Mouse (Mus musculus): ENCODE measurements around the gene Mroh3.

Gene Mroh3

DNA sequence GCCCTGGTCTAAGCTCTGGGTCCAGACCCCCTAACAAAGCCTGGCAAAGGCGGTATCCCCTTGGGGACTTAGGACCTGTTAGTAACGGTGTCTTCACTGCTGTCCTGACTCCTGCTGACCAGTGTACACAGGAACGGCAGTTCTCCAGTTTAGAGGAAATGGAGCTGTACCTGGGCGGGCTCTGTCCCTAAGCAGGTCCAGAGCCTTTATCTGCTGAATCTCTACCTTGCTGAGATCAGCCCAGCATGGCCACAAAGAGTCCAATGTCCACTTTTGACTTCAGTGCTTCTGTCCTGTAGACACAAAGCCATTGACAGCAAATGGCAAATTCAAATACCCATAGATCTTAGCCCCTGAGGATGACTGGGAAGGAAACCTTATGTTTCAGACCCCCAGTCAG lies 55.7 kb downstream of the Mroh3 start:
- no peak for DNase-seq (ENCODE audit: low spot score in 2 of 2)

DNA sequence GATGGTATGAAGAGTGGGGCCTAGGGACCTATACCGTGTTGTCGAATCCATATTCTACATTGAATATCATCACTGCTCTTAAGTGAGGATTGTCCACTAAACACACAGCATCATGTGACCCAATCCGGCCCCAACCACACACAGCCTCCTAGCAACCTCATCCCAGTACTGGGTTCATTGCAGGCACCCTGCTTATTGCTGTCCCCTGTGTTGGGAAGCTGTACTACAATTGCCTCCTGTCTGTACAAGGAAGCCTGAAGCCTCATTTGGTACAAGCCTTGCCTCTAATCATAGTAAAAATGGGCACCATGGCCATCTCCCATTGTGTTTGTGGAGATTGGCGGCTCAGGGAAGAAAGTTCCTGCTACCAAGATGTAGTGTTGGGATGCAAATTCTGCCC lies 56.3 kb downstream of the Mroh3 start:
- no peak for DNase-seq (ENCODE audit: low spot score in 2 of 2)

DNA sequence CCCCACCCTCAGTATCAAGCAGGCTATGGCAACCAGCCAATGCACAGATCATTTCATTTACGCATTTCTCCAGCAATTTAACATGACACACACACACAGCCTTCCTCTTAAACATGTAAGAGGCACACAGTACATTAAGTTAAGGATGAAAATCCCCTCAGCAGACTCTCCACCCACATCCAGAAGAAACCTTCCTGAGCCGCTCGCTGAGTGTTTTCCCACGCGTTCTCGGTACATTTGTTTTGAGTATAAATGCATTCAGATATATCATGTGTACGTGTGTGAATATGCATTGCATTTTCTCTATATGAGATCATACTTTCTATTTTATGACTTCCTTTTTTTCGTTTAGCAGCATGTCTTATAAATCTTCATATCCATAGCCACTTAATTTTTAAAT lies 61.3 kb downstream of the Mroh3 start:
- DNase-seq (ENCODE audit: low spot score in 2 of 2), result no peak

DNA sequence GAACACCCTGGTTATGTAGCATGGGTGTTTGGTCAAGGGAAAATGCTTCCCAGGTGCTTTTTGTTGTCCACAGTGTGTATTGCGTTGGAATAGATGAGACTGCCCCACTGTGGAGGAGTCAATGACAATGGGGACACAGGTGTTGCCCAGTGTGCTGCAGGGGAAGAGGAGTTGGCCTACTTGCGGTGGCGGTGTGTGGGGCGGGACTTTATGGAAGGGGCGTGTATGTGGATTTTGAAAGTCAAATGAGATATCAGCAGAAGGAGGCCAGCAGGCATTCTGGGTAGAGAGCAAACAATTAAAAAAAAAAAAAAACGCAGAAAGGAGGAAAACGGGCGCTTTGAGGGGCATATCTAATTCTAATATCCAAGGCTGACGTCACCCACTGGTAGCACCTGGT lies 62.9 kb downstream of the Mroh3 start:
- DNase-seq (ENCODE audit: low spot score in 2 of 2), result no peak

DNA sequence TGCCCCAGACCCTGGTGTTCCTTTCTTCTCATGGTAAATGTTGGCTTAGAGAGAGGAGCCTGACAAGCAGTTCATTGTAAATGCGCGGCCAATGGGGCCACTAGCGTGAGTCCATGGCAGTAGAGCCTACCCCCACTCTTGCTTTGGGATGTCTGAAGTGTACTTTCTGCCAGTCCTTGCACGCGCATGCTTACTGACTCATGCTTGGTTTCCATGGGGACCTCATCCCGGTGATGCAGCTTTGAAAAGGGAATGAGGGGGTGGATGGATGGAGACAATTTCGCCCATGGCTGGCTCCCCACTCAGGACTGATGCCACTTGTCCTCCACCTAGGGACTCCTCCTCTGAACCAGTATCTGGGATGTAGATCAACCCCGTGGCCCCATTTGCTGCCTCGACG lies 69.1 kb downstream of the Mroh3 start:
- DNase-seq (ENCODE audit: low spot score in 2 of 2), result peak; percentile 54 to 74

DNA sequence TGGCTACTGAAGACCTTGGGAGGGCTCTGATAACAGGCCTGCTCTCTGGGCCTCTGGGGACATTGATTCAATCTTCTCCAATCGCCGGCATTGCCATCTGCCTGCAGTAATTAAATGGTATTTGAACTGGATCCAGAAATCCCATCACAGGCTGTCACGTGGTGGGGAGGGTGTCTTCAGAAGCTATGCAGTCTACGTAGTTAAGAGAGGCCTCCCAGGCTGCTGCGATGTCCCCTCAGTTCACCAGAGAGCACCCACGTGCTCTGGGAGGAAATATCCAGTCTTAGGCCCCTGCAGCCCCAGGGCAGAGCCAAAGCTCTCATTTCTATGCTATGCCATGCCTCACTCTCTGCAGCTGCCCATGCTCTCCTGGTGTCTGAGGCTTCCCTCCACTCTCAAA lies 70.3 kb downstream of the Mroh3 start:
- no peak for DNase-seq (ENCODE audit: low spot score in 2 of 2)

DNA sequence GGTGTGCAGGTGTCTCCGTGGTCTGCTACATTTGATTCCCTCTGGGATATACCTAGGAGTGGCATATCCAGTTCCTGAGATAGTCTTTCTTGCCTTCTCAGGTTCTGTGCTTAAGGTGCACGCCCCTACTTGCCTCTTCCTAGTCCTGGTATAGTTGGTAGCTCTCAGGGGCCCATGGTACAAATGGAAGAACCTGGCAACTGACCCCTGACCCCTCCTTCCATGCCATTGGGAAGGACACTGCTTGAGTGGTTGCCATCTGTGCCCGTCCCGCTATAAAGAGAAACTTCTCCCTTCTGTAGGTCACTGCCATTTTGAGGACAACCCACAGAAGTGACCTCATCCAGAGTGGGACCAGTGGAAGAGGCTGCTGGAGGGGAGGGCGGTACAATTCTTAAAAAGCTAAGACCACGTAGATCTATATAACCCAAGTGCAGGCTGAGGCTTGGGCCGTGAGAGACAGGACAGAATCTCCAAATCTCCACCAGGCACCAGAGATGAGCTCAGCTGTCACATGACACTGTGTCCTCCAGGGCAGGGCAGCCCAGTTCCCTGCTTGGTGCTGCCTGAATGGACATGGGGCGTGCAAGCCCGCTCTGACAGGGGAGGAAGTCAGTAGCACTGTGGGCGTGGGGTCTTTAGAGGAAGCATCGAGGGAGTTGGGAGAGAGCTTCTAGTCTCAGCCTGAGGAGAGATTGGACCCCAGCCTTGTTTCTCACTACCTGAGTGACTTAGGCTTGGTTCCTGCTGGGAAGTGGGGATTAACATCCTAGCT lies 71.3 kb downstream of the Mroh3 start:
- DNase-seq (ENCODE audit: low spot score in 2 of 2), result no peak

DNA sequence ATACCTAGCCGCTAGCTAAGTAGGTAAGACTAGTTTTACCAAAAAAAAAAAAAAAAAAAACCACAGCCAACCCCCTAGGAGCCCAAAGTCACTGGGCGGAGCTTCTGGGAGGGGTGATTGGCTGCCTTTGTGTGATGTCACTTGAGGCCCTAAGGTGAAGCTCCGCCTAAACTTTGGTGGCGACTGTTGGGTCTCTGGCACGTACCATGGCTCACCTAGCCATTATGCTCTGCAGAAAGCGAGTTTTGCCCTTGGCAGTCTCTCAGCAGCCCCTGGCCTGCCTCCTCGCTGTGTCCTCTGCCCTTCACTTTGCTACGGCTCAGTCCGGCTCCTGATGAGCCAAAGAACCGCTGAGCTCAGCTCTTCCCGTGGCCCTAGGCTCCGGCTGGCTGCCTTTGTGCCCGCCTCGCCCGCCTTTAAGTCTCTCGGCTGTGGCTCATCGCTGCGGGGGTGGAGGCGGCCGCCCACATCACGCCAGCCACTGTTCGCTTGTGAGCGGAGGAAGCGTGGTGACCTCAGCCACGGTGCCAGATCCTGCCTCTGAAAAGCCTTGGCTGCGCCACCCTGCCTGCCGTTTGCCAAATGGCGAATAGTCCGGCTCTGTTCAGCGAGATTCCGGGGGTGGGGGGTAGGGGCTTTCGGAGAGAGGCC lies 72.5 kb downstream of the Mroh3 start:
- peak; percentile 79 to 80 for DNase-seq (ENCODE audit: low spot score in 2 of 2)

DNA sequence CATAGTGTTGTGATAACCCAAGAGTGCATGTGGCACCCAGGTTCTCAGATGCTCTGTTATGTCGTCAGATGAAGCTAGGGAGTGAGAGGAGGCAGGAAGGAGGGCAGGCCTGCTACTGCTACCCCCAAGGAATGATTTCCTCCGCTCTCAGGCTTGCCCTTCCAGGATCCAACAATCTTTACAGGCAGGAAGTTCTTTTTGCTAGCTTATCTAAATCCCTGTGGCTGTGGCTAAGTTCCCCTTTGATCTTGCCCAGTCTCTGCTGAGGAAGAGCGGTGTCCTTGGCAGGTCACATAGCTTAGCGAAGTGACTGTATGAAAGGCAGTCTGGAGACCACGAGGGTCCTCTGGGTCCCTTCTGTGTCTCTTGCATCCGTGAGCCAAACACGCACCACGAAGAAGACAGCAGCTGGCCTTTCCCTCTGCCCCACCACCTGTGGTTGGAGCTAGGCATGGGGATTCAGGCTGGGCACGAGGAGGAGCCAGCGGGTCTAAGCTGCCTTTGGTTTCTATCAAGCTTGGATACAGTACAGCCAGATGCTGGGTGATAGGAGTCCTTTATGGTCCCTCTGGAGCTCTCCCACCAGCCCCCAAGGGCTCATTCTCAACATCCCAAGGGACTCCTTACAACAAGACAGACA lies 74.3 kb downstream of the Mroh3 start:
- DNase-seq (ENCODE audit: low spot score in 2 of 2), result no peak

DNA sequence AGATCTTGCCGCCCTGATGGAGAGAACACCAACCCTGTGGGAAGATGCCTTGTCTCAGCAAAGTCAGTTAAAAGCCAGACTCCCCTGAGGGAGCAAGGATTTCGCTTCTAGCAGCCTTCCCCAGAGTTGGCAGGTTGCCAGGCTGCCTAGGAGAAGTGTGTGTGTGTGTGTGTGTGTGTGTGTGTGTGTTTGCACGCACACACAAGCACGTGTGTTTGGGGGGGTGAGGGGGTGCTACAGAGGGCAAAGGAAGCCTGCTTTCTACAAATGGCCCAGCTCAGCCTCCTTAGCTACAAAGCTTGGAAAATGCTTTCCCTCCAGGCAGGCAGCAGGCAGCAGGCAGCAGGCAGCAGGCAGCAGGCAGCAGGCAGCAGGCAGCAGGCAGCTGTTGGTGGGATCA lies 75.1 kb downstream of the Mroh3 start:
- peak in 1 of 2 experiments; percentile 55 for DNase-seq (ENCODE audit: low spot score in 2 of 2)

DNA sequence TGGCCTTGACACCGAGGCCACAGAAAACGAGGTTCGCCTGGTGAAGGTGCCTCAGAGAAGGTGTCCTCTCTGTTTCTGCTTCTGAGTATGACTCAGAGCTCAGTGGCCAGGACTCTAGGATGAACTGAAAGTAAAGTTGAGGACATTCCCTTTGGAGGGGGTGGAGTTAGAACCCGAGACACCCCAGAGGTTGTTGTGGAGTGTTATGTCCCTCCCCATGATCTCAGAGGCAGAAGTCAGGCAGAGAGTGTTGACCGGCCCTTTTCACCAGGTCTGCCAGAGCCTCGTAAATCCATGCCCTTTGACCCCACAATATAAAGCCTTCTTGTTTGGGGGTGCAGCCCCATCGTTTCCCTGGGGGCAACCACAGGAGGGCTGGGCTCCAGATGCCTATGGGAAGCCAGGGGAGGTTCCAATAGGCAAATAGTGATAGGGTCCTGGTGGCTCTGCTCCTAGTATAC lies 75.5 kb downstream of the Mroh3 start:
- no peak for DNase-seq (ENCODE audit: low spot score in 2 of 2)

DNA sequence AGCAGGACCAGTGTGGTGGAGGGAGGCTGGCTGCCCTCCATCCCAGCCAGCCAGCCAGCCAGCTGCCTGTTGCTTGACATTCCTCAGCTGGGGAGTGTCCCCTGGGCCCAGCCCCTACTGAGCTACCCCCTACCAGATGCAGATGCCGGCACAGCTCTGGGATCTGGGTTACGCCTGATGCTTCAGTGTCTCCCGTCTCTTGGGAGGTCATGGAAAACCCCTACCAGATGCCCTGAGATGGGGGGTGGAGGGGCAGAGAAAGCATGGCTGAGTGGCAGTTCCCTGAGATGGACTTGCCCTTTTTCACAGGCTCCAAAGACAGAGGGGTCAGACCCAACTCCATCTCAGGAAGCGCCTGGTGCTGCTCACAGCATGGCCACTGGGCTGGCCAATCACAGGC lies 76.1 kb downstream of the Mroh3 start:
- no peak for DNase-seq (ENCODE audit: low spot score in 2 of 2)

DNA sequence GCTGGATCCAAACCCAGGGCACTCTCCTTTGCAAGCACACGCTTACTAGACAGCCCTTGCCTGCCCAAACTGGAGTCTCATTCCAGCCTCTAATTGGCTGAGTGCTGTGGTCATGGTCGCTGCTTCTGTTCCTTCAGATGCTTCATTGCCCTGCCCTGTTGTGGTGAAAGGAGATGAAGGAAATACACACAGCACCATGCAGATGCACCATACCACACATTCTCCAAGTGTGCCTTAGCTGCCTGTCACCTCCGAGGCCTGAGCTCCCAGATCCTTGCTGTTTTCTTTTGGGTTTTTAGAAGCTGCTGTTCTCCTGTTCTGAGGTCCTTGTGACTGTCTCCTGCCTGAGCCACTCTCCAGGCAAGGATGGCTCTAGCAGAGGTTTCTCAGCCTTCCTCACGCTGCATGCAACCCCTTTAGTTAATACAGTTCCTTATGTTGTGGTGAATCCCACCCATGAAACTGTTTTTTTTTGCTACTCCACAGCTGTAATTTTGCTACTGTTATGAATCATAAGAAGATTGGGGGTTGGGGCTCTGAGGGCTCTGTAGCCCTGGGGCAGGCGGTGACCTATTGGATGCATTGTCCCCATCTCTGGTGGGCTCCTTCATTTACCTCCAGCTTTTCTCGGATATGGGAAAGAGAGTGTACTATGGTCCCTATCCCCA lies 76.7 kb downstream of the Mroh3 start:
- DNase-seq (ENCODE audit: low spot score in 2 of 2), result no peak

DNA sequence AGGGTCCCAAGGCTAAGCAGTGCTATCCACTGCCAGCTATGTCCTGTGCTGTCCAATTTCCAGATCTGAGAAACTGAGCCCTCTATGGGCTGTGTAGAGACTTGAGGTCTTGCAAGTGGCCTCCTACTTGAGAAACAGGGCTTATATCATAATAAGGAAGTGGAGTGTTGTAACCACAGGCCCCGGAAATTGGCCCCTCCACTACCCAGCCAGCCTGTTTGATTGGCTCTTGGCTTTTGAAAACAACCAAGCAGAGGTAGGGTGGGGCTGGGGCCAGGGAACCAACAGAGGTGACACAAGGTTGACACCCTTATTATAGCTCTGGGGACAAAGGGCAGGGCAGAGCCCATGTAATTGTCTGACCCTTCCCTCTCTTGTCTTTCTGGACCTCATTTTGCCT lies 77.6 kb downstream of the Mroh3 start:
- DNase-seq (ENCODE audit: low spot score in 2 of 2), result no peak

DNA sequence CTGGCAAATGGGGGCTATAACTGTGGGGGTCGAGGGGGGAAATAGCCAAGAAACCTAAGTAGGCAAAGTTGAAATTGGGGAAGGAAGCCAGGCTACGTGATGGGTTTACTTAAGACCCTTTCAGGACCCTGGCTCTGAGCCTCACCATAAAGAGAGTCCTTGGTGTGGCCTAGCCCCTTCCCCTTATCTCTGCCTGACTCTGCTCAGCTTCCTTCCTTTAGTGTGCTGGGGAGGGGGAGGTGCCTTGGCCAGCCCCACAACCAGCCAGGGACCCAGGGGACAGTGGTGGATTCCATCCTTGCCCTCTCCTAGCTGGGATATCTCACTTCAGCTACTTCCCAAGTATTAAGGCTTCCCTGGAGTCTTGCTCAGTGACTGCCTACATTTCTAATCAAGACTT lies 78.1 kb downstream of the Mroh3 start:
- DNase-seq (ENCODE audit: low spot score in 2 of 2), result no peak

DNA sequence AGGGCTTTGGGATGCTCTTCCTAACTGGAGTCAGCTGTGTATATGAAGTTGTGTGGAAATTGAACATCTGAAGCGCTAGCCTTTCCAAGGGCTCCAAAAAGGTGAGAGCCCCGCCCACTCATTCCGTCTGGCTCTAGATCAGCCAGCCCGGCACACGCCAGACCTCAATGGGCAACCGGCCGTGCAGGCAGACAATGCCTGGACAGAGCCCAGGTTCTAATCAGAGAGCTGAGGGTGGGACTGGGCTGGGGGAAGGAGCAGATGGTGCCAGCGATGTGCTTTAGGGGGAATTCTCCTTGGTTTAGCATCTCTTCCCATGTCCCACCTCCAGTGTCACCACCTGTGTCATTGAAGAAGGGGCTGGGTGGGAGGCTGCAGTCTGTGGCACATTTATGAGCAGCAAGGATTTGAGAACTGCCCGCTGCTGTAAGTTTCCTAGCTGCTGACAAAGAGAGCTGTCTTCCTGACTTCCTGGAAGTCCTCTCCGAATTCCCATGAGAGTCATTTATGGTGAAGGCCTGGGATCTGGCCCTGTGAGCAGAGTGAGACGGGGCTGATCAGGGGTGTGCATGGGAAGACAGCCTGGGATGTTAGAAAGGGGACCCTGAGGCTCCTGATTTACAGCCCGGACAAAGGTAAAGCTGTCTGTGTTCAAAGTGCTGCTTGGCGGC lies 78.9 kb downstream of the Mroh3 start:
- DNase-seq (ENCODE audit: low spot score in 2 of 2), result no peak

DNA sequence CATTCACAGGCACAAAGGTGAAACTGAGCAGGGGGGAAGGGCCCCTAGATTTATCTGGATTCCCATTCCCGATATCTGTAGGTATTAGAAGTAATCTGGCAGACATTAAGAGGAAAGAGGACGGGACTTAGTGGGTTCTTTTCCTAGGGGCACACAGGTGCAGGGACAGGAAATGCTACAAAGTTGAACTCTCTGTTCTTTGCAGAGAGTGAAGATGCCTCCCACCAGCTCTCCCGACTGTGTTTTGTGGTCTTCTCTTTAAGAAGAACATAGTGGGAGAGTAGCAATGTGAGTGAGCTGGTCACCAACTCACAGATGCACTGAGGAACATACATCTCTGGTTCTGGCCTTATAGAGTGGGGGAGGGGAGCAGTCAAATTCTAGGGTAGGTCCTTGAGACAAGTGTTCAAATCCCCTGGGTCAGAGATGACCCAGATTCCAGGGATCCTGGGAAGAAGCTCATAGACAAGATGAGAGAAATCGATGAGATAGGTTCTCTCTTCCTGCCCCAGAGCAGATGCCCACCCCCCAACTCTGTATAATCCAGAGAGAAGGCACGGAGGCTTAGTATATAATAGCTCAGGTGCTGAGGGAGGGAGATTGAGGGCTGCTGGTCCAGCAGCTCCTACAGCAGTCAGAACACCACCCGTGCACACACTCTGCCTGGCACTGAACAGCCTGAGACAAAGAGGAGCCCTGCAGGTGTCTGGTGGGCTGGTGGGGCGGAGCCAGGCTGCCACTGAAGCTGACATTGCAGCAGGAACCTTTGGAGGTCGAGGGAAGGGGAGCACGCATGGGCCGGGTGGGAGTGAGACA lies 80.0 kb downstream of the Mroh3 start:
- DNase-seq (ENCODE audit: low spot score in 2 of 2), result no peak

Data from frontal cortex, postnatal 10 days (tissue).